Mouse (Mus musculus): ENCODE results near the gene Mdp1. TPM values are rescaled to one million over a fixed set of nuclear protein-coding genes. Genes with fewer than 3 reads are reported as not detected.

The Mdp1 gene
- polyA plus RNA-seq, 1 experiment from 2014 or later: 70.4 TPM

GRCm38 (mm10) chr14:55634874-55635522 is 25.3 kb downstream of the Mdp1 start:
- peaks cover 17% of the 10 kb centered on the region for H3K4me1 ChIP-seq (replicated peaks; ENCODE audit: control insufficient read depth, insufficient read depth, low read length)
- peak overlapping the region; percentile 90 for H3K4me2 ChIP-seq (replicated peaks)
- peaks cover 80% of the 10 kb centered on the region for H3K36me3 ChIP-seq (replicated peaks; ENCODE audit: control insufficient read depth, insufficient read depth)
- H3K9ac ChIP-seq: peak overlapping the region; percentile 81
- DNase-seq (ENCODE audit: low spot score) (no peak), ATAC-seq (ENCODE audit: low FRiP score) (peak; percentile 7)
- WGBS: 6% methylated on average over 23 of the region's 23 CpGs
- H3K27me3 ChIP-seq (ENCODE audit: control insufficient read depth, insufficient read depth, low read length): no peaks in the 10 kb centered on the region
- peak overlapping the region; percentile 67 for H3K27ac ChIP-seq
- no peaks in the 10 kb centered on the region for H3K9me3 ChIP-seq (ENCODE audit: control insufficient read depth, low read length)
- H3K4me3 ChIP-seq (replicated peaks; ENCODE audit: low read length): peak overlapping the region; percentile 69

- WGBS: 48% methylated on average over 5 of the region's 5 CpGs
- H3K36me3 ChIP-seq (replicated peaks; ENCODE audit: control insufficient read depth, insufficient read depth): peaks cover 99% of the 10 kb centered on the region
Observed at GRCm38 (mm10) chr14:55629312-55629711, 31.0 kb downstream of the Mdp1 start.

GRCm38 (mm10) chr14:55628077-55628827 is 32.1 kb downstream of the Mdp1 start:
- Histone ChIP-seq H3K9ac (no peak overlapping the region), H3K9me3 (ENCODE audit: control insufficient read depth, low read length) (no peaks in the 10 kb centered on the region), H3K4me1 (replicated peaks; ENCODE audit: control insufficient read depth, insufficient read depth, low read length) (no peaks in the 10 kb centered on the region), H3K4me3 (replicated peaks; ENCODE audit: low read length) (no peak overlapping the region), H3K36me3 (replicated peaks; ENCODE audit: control insufficient read depth, insufficient read depth) (peaks cover 94% of the 10 kb centered on the region), H3K27me3 (ENCODE audit: control insufficient read depth, insufficient read depth, low read length) (no peaks in the 10 kb centered on the region), H3K4me2 (replicated peaks) (no peak overlapping the region), H3K27ac (no peak overlapping the region)
- 94% methylated on average over 27 of the region's 27 CpGs for WGBS
- DNase-seq (ENCODE audit: low spot score): no peak
- no peak for ATAC-seq (ENCODE audit: low FRiP score)

More at GRCm38 (mm10) chr14:55629312-55629711, 31.0 kb downstream of the Mdp1 start:
- DNase-seq (ENCODE audit: low spot score) (no peak), ATAC-seq (ENCODE audit: low FRiP score) (no peak)
- Histone ChIP-seq H3K9me3 (ENCODE audit: control insufficient read depth, low read length) (no peaks in the 10 kb centered on the region), H3K4me3 (replicated peaks; ENCODE audit: low read length) (no peak overlapping the region), H3K4me2 (replicated peaks) (no peak overlapping the region), H3K27me3 (ENCODE audit: control insufficient read depth, insufficient read depth, low read length) (no peaks in the 10 kb centered on the region), H3K4me1 (replicated peaks; ENCODE audit: control insufficient read depth, insufficient read depth, low read length) (no peaks in the 10 kb centered on the region), H3K27ac (no peak overlapping the region), H3K9ac (no peak overlapping the region)

- no peaks in the 10 kb centered on the region for H3K9me3 ChIP-seq (ENCODE audit: control insufficient read depth, low read length)
- DNase-seq (ENCODE audit: low spot score) (no peak), ATAC-seq (ENCODE audit: low FRiP score) (no peak)
- H3K4me3 ChIP-seq (replicated peaks; ENCODE audit: low read length): peak overlapping the region; percentile 28
- peak overlapping the region; percentile 39 for H3K4me2 ChIP-seq (replicated peaks)
- WGBS: 56% methylated on average over 22 of the region's 22 CpGs
- H3K36me3 ChIP-seq (replicated peaks; ENCODE audit: control insufficient read depth, insufficient read depth): no peaks in the 10 kb centered on the region
- no peak overlapping the region for H3K27ac ChIP-seq
- H3K27me3 ChIP-seq (ENCODE audit: control insufficient read depth, insufficient read depth, low read length): no peaks in the 10 kb centered on the region
- H3K9ac ChIP-seq: peak overlapping the region; percentile 40
- no peaks in the 10 kb centered on the region for H3K4me1 ChIP-seq (replicated peaks; ENCODE audit: control insufficient read depth, insufficient read depth, low read length)
Observed at GRCm38 (mm10) chr14:55618486-55619195, 41.7 kb downstream of the Mdp1 start.

GRCm38 (mm10) chr14:55617822-55618221 is 42.5 kb downstream of the Mdp1 start, which contains the start of gene Rec8:
Gene Rec8 (plus strand): TSS chr14:55618037.
- H3K9me3 ChIP-seq (ENCODE audit: control insufficient read depth, low read length): no peaks in the 10 kb centered on the region
- ATAC-seq (ENCODE audit: low FRiP score): peak; percentile 78

GRCm38 (mm10) chr14:55616844-55617243 is 43.5 kb downstream of the Mdp1 start:
- WGBS: 84% methylated on average over 2 of the region's 2 CpGs

More at GRCm38 (mm10) chr14:55617822-55618221, 42.5 kb downstream of the Mdp1 start, which contains the start of gene Rec8:
- WGBS: 21% methylated on average over 21 of the region's 21 CpGs
- Histone ChIP-seq H3K27me3 (ENCODE audit: control insufficient read depth, insufficient read depth, low read length) (no peaks in the 10 kb centered on the region), H3K9ac (peak within 1 kb of the TSS; percentile 40), H3K36me3 (replicated peaks; ENCODE audit: control insufficient read depth, insufficient read depth) (no peaks in the 10 kb centered on the region), H3K27ac (no peak within 1 kb of the TSS), H3K4me3 (replicated peaks; ENCODE audit: low read length) (peak within 1 kb of the TSS; percentile 28), H3K4me2 (replicated peaks) (peak within 1 kb of the TSS; percentile 39), H3K4me1 (replicated peaks; ENCODE audit: control insufficient read depth, insufficient read depth, low read length) (no peaks in the 10 kb centered on the region)
- peak; percentile 44 for DNase-seq (ENCODE audit: low spot score)

GRCm38 (mm10) chr14:55615876-55616275 is 44.4 kb downstream of the Mdp1 start:
- Histone ChIP-seq H3K4me1 (replicated peaks; ENCODE audit: control insufficient read depth, insufficient read depth, low read length) (no peaks in the 10 kb centered on the region), H3K4me2 (replicated peaks) (no peak overlapping the region), H3K9me3 (ENCODE audit: control insufficient read depth, low read length) (no peaks in the 10 kb centered on the region), H3K27me3 (ENCODE audit: control insufficient read depth, insufficient read depth, low read length) (no peaks in the 10 kb centered on the region), H3K9ac (no peak overlapping the region), H3K36me3 (replicated peaks; ENCODE audit: control insufficient read depth, insufficient read depth) (peaks cover 2% of the 10 kb centered on the region; the same call in 1 of the 2 replicates), H3K4me3 (replicated peaks; ENCODE audit: low read length) (no peak overlapping the region), H3K27ac (no peak overlapping the region)
- DNase-seq (ENCODE audit: low spot score): no peak
- WGBS: 46% methylated on average over 2 of the region's 2 CpGs
- no peak for ATAC-seq (ENCODE audit: low FRiP score)

More at GRCm38 (mm10) chr14:55616844-55617243, 43.5 kb downstream of the Mdp1 start:
- H3K36me3 ChIP-seq (replicated peaks; ENCODE audit: control insufficient read depth, insufficient read depth): no peaks in the 10 kb centered on the region
- H3K9me3 ChIP-seq (ENCODE audit: control insufficient read depth, low read length): no peaks in the 10 kb centered on the region
- H3K27ac ChIP-seq: no peak overlapping the region
- H3K4me3 ChIP-seq (replicated peaks; ENCODE audit: low read length): no peak overlapping the region
- no peak for DNase-seq (ENCODE audit: low spot score)
- H3K4me1 ChIP-seq (replicated peaks; ENCODE audit: control insufficient read depth, insufficient read depth, low read length): no peaks in the 10 kb centered on the region
- no peak for ATAC-seq (ENCODE audit: low FRiP score)
- H3K4me2 ChIP-seq (replicated peaks): no peak overlapping the region
- no peak overlapping the region for H3K9ac ChIP-seq
- H3K27me3 ChIP-seq (ENCODE audit: control insufficient read depth, insufficient read depth, low read length): no peaks in the 10 kb centered on the region

GRCm38 (mm10) chr14:55614565-55615178 is 45.6 kb downstream of the Mdp1 start:
- Histone ChIP-seq H3K9ac (no peak overlapping the region), H3K9me3 (ENCODE audit: control insufficient read depth, low read length) (no peaks in the 10 kb centered on the region), H3K27me3 (ENCODE audit: control insufficient read depth, insufficient read depth, low read length) (no peaks in the 10 kb centered on the region), H3K4me1 (replicated peaks; ENCODE audit: control insufficient read depth, insufficient read depth, low read length) (no peaks in the 10 kb centered on the region), H3K36me3 (replicated peaks; ENCODE audit: control insufficient read depth, insufficient read depth) (peaks cover 11% of the 10 kb centered on the region), H3K4me2 (replicated peaks) (no peak overlapping the region), H3K4me3 (replicated peaks; ENCODE audit: low read length) (no peak overlapping the region), H3K27ac (no peak overlapping the region)
- WGBS: 85% methylated on average over 7 of the region's 7 CpGs
- ATAC-seq (ENCODE audit: low FRiP score): no peak
- DNase-seq (ENCODE audit: low spot score): no peak

- 75% methylated on average over 6 of the region's 6 CpGs for WGBS
- Histone ChIP-seq H3K9me3 (ENCODE audit: control insufficient read depth, low read length) (no peaks in the 10 kb centered on the region), H3K4me1 (replicated peaks; ENCODE audit: control insufficient read depth, insufficient read depth, low read length) (no peaks in the 10 kb centered on the region), H3K36me3 (replicated peaks; ENCODE audit: control insufficient read depth, insufficient read depth) (peaks cover 24% of the 10 kb centered on the region), H3K4me3 (replicated peaks; ENCODE audit: low read length) (no peak overlapping the region), H3K4me2 (replicated peaks) (no peak overlapping the region), H3K27ac (no peak overlapping the region), H3K9ac (no peak overlapping the region), H3K27me3 (ENCODE audit: control insufficient read depth, insufficient read depth, low read length) (no peaks in the 10 kb centered on the region)
- DNase-seq (ENCODE audit: low spot score): no peak
- ATAC-seq (ENCODE audit: low FRiP score): no peak
Observed at GRCm38 (mm10) chr14:55613346-55613745, 47.0 kb downstream of the Mdp1 start.

Data from hindbrain, embryonic 14.5 days (tissue).